Mouse (Mus musculus): ENCODE data around the gene Gm20388. TPM values are rescaled to one million over a fixed set of nuclear protein-coding genes. Genes with fewer than 3 reads are reported as not detected.

Gm20388 gene
- polyA plus RNA-seq, 1 experiment = 49.7 TPM

DNA sequence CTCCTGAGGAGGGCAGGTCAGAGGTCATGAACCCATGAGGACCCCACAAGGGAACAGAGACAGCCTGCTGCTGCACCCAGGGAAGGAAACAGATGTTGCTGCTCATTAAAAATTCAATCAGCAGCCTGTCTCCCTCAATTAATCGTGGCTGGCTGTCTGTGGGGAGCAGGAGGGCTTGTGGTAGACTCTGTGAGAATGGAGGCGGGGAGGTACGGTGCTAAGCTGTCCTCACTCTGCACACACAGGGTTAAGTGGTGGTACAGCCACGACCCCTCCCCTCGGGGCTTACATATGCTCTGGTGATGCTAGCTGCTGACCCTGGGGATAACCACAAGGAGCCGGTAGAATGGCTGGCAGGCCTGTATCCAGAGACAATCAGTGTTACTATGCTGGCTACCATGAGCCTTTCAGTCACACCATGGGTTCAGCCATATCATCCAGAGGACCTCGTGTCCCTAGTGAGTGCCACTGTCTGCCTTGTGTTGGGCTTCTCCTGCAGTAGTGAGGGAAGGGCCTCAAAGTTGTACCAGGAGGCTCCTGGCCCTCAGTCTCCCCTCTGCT, 654.6 kb downstream of the Gm20388 start:
- H3K27ac ChIP-seq (ENCODE audit: insufficient read depth, low read depth, low read length) = no peak overlapping the region
- 0 out of 2 replicates have a peak, but pooled peaks cover 8% of the 10 kb centered on the region for H3K4me1 ChIP-seq (ENCODE audit: control insufficient read depth, insufficient read depth, low read length)
- no peak overlapping the region for H3K4me3 ChIP-seq (ENCODE audit: insufficient read depth, low read depth, low read length)
- no peaks in the 10 kb centered on the region for H3K36me3 ChIP-seq (ENCODE audit: control insufficient read depth, insufficient read depth, low read length)
- no peak for TF ChIP-seq POLR2A (IDR thresholded peaks at IDR 0.05; ENCODE audit: low read depth, low read length)
- TF ChIP-seq CTCF (conservative IDR thresholded peaks at IDR 0.05; ENCODE audit: insufficient read depth, insufficient read length, low read depth, low read length) = no peak
- no peaks in the 10 kb centered on the region for H3K27me3 ChIP-seq (replicated peaks; ENCODE audit: control insufficient read depth, insufficient read depth, low read length)
- DNase-seq = no peak
- 63% methylated on average over 7 of the region's 7 CpGs for WGBS

DNA sequence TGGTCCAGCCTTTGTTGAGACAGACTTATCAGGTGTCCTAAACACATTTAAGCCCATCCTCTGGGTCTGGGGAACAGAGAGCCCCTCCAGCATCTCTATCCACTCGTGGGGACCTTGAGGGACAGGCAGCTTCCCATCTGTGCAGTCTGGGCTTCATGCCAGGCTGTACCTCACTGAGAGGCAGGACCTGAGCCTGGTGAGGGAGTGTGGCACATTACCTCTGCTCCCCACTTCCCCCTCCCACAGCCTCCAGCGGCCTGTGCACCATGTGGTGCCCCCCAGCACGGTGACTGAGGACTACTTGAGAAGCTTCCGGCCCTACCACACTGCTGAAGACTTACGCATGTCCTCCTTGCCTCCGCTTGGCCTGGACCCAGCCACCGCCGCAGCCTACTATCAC, 656.0 kb downstream of the Gm20388 start:
- WGBS = 84% methylated on average over 8 of the region's 8 CpGs
- no peak overlapping the region for H3K27ac ChIP-seq (ENCODE audit: insufficient read depth, low read depth, low read length)

DNA sequence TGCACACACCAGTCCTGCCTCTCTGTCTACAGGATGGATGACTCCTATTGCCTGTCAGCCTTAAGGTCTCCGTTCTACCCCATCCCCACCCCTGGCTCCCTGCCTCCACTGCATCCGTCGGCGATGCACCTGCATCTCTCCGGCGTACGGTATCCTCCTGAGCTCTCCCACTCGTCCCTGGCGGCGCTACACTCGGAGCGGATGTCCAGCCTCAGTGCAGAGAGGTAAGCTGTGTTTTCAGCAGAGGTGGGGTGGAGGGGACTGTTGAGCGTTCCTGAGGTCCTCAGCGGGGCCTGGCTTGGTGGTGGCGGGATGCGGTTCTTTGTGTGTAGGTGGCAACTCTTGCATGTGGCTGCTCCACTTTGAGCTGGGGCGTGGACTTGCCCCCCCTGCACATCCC, 657.1 kb downstream of the Gm20388 start:
- Histone ChIP-seq H3K36me3 (ENCODE audit: control insufficient read depth, insufficient read depth, low read length) (peaks cover 2% of the 10 kb centered on the region), H3K27me3 (replicated peaks; ENCODE audit: control insufficient read depth, insufficient read depth, low read length) (no peaks in the 10 kb centered on the region), H3K4me3 (ENCODE audit: insufficient read depth, low read depth, low read length) (no peak overlapping the region), H3K4me1 (ENCODE audit: control insufficient read depth, insufficient read depth, low read length) (0 out of 2 replicates have a peak, but pooled peaks cover 8% of the 10 kb centered on the region), H3K27ac (ENCODE audit: insufficient read depth, low read depth, low read length) (no peak overlapping the region)
- no peak for TF ChIP-seq POLR2A (IDR thresholded peaks at IDR 0.05; ENCODE audit: low read depth, low read length)
- no peak for DNase-seq
- WGBS = 98% methylated on average over 17 of the region's 17 CpGs

More for the DNA sequence above, 656.0 kb downstream of the Gm20388 start:
- Histone ChIP-seq H3K4me3 (ENCODE audit: insufficient read depth, low read depth, low read length) (no peak overlapping the region), H3K27me3 (replicated peaks; ENCODE audit: control insufficient read depth, insufficient read depth, low read length) (no peaks in the 10 kb centered on the region), H3K4me1 (ENCODE audit: control insufficient read depth, insufficient read depth, low read length) (0 out of 2 replicates have a peak, but pooled peaks cover 8% of the 10 kb centered on the region), H3K36me3 (ENCODE audit: control insufficient read depth, insufficient read depth, low read length) (no peaks in the 10 kb centered on the region; the same call in 1 of the 2 replicates)
- no peak for DNase-seq
- no peak for TF ChIP-seq POLR2A (IDR thresholded peaks at IDR 0.05; ENCODE audit: low read depth, low read length)
- no peak for TF ChIP-seq CTCF (conservative IDR thresholded peaks at IDR 0.05; ENCODE audit: insufficient read depth, insufficient read length, low read depth, low read length)

DNA sequence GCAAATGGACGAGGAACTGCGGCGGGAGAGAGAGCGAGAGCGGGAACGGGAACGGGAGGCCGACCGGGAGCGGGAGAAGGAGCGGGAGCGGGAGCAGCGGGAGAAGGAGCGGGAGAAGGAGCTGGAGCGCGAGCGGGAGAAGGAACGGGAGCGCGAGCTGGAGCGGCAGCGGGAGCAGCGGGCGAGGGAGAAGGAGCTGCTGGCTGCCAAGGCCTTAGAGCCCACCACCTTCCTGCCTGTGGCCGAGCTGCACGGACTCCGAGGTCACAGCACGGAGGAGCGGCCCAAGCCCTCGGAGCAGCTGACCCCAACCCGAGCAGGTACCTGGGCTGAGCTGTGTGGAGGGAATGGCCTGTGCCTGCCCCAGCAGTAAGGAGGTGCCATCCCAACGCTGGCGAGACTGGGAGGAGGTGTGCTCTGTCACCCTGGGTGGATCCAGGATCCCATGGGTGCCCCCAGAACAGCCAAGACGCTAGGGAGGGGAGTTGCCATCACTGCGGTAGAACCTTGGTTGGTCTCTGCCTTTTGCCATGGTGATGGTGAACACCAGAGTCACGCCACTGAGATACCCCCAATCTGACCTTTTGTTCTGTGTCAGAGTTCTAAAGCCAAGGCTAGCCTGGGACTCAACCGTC, 657.6 kb downstream of the Gm20388 start:
- WGBS = 97% methylated on average over 37 of the region's 37 CpGs
- H3K4me1 ChIP-seq (ENCODE audit: control insufficient read depth, insufficient read depth, low read length) = 0 out of 2 replicates have a peak, but pooled peaks cover 4% of the 10 kb centered on the region
- TF ChIP-seq POLR2A (IDR thresholded peaks at IDR 0.05; ENCODE audit: low read depth, low read length) (no peak), CTCF (conservative IDR thresholded peaks at IDR 0.05; ENCODE audit: insufficient read depth, insufficient read length, low read depth, low read length) (no peak)
- no peak overlapping the region for H3K27ac ChIP-seq (ENCODE audit: insufficient read depth, low read depth, low read length)
- H3K27me3 ChIP-seq (replicated peaks; ENCODE audit: control insufficient read depth, insufficient read depth, low read length) = no peaks in the 10 kb centered on the region
- DNase-seq = no peak
- no peak overlapping the region for H3K4me3 ChIP-seq (ENCODE audit: insufficient read depth, low read depth, low read length)
- peaks cover 4% of the 10 kb centered on the region for H3K36me3 ChIP-seq (ENCODE audit: control insufficient read depth, insufficient read depth, low read length)

DNA sequence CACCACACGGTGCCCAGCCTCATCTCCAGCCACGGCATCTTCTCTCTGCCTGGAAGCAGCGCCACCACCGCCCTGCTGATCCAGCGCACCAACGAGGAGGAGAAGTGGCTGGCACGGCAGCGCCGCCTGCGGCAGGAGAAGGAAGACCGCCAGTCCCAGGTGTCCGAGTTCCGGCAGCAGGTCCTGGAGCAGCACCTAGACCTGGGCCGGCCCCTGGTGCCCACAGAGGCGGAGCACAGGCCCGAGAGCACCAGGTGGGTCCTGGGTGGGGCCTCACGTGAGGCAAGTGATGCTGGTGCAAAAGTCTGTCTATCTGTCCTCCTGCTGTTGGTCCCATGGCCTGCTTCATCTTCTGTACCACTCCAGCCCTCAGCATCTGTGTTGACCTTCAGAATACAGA, 658.5 kb downstream of the Gm20388 start:
- Histone ChIP-seq H3K27ac (ENCODE audit: insufficient read depth, low read depth, low read length) (no peak overlapping the region), H3K27me3 (replicated peaks; ENCODE audit: control insufficient read depth, insufficient read depth, low read length) (no peaks in the 10 kb centered on the region), H3K4me3 (ENCODE audit: insufficient read depth, low read depth, low read length) (no peak overlapping the region), H3K4me1 (ENCODE audit: control insufficient read depth, insufficient read depth, low read length) (no peaks in the 10 kb centered on the region), H3K36me3 (ENCODE audit: control insufficient read depth, insufficient read depth, low read length) (peaks cover 4% of the 10 kb centered on the region)
- DNase-seq = no peak
- WGBS = 94% methylated on average over 17 of the region's 17 CpGs
- TF ChIP-seq POLR2A (IDR thresholded peaks at IDR 0.05; ENCODE audit: low read depth, low read length) (no peak), CTCF (conservative IDR thresholded peaks at IDR 0.05; ENCODE audit: insufficient read depth, insufficient read length, low read depth, low read length) (no peak)

DNA sequence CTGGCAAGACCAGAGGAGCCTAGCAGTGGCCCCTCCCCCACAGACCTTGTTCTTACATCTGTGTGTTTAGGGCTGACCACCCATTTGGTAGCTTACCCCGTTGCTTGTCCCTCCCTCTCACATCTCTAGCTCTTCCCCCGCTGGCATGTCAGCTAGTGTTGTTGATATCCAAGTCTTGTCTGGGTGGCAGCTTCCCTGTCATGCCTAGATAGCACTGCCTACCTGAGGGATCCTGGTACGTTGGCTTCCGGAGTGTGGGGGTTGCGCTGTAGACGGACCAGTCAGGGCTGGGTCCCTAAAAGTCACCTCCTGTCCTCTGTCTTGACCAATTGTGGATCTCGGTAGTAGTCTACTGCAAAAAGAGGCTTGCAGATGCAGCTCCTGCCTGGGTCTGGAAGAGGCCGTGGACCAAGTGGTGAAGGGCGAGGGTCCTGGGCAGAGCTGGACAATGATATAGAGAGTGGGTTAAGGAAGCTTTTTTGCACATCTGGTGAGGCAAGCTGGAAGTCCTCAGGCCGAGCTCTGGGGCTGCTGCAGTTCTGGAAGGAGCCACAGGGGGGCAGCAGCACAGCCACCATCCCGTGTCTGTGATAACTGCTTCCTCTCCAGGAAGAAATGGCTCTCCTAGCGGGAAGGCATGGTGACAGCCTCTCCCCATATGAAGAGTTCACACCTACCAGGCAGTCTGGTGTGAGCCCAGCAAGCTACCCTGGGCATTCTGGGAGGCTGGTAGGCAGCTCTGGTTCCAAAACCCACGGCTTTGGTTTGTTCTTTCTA, 659.5 kb downstream of the Gm20388 start:
- H3K4me3 ChIP-seq (ENCODE audit: insufficient read depth, low read depth, low read length) = no peak overlapping the region
- peak; percentile 73 for DNase-seq
- TF ChIP-seq CTCF (conservative IDR thresholded peaks at IDR 0.05; ENCODE audit: insufficient read depth, insufficient read length, low read depth, low read length) = peak; percentile 85
- no peak for TF ChIP-seq POLR2A (IDR thresholded peaks at IDR 0.05; ENCODE audit: low read depth, low read length)
- WGBS = 52% methylated on average over 13 of the region's 13 CpGs
- H3K4me1 ChIP-seq (ENCODE audit: control insufficient read depth, insufficient read depth, low read length) = no peaks in the 10 kb centered on the region; the same call in 1 of the 2 replicates
- H3K36me3 ChIP-seq (ENCODE audit: control insufficient read depth, insufficient read depth, low read length) = peaks cover 4% of the 10 kb centered on the region
- no peak overlapping the region for H3K27ac ChIP-seq (ENCODE audit: insufficient read depth, low read depth, low read length)
- no peaks in the 10 kb centered on the region for H3K27me3 ChIP-seq (replicated peaks; ENCODE audit: control insufficient read depth, insufficient read depth, low read length)

DNA sequence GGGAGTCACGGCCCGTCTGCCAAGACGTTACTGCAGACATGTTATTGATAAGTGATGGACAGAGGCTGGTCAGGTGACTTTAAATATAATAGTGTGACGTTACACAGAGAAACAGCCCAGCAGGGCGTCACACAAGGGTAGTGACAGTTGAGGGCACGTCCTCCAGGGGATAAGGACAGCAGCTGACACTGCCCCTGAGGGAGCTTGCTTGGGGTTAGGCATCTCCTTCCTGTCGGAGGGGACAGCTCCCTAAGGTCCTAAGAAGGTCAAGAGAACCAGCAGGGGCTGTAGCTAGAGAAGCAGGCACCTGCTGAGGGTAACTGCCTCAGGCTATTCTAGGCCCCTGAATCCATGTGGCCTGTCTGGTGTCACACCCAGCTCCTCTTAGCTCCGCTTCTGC, 660.9 kb downstream of the Gm20388 start:
- Histone ChIP-seq H3K27ac (ENCODE audit: insufficient read depth, low read depth, low read length) (no peak overlapping the region), H3K4me3 (ENCODE audit: insufficient read depth, low read depth, low read length) (no peak overlapping the region), H3K27me3 (replicated peaks; ENCODE audit: control insufficient read depth, insufficient read depth, low read length) (no peaks in the 10 kb centered on the region), H3K4me1 (ENCODE audit: control insufficient read depth, insufficient read depth, low read length) (peaks cover 3% of the 10 kb centered on the region; the same call in 1 of the 2 replicates), H3K36me3 (ENCODE audit: control insufficient read depth, insufficient read depth, low read length) (peaks cover 4% of the 10 kb centered on the region)
- TF ChIP-seq POLR2A (IDR thresholded peaks at IDR 0.05; ENCODE audit: low read depth, low read length) = no peak
- TF ChIP-seq CTCF (conservative IDR thresholded peaks at IDR 0.05; ENCODE audit: insufficient read depth, insufficient read length, low read depth, low read length) = no peak
- DNase-seq = no peak
- WGBS = 94% methylated on average over 8 of the region's 8 CpGs

Data from kidney, adult 2 months (tissue).